Mouse (Mus musculus) liver, embryonic 14.5 days (tissue): ENCODE measurements around the gene Flt3. TPM values are rescaled to one million over a fixed set of nuclear protein-coding genes. Genes with fewer than 3 reads are reported as not detected.

ENCODE experiments used
- ATAC-seq: fragments of 200-750 bp; cut with Nextera tagmentation; 2 replicates; pipeline ENCODE4 v1.8.0; 2017; ENCODE audit warnings: moderate number of reproducible peaks, mild to moderate bottlenecking, moderate library complexity; ENCODE audit not compliant: insufficient read depth
- DNase-seq, 3 experiments: peaks; one replicate each; pipeline ENCODE4 v3.0.0-alpha.2; 2012 to 2013; ENCODE audit warnings: low read depth in 3 of 3, low spot score in 3 of 3
- H3K27ac ChIP-seq: fragments of 300-500 bp; sonication (generic); 2 replicates; pipeline ENCODE4 v1.5.1; 2014; ENCODE audit warnings: moderate library complexity, mild to moderate bottlenecking, control low read depth, inconsistent platforms
- H3K27me3 ChIP-seq: fragments of 300-500 bp; sonication (generic); 2 replicates; pipeline ENCODE4 v1.6.1; 2014; ENCODE audit warnings: mild to moderate bottlenecking, low read length, moderate library complexity; ENCODE audit not compliant: control insufficient read depth, insufficient read depth
- H3K36me3 ChIP-seq: fragments of 300-500 bp; sonication (generic); replicated peaks from 2 replicates; pipeline ENCODE4 v1.6.1; 2014; ENCODE audit warnings: low read depth; ENCODE audit not compliant: control insufficient read depth, insufficient read depth
- H3K4me1 ChIP-seq, 2 experiments: fragments of 200-500 bp in 1 of 2; fragments of 300-500 bp in 1 of 2; sonication (generic) in 1 of 2; replicated peaks; 2 replicates each; pipeline ENCODE4 v1.6.1; 2012 to 2014; ENCODE audit warnings: antibody characterized with exemption in 1 of 2, inconsistent platforms in 1 of 2, low read length in 1 of 2; ENCODE audit not compliant: control insufficient read depth in 2 of 2, insufficient read depth in 2 of 2
- H3K4me2 ChIP-seq: fragments of 300-500 bp; sonication (generic); 2 replicates; pipeline ENCODE4 v1.6.1; 2014; ENCODE audit warnings: low read depth, mild to moderate bottlenecking, control low read depth, moderate library complexity
- H3K4me3 ChIP-seq, 2 experiments: fragments of 200-500 bp in 1 of 2; fragments of 300-500 bp in 1 of 2; sonication (generic) in 1 of 2; 2 replicates each; pipeline ENCODE4 v1.5.1; 2012 to 2014; ENCODE audit warnings: low read depth in 2 of 2, low read length in 2 of 2, mild to moderate bottlenecking in 2 of 2, control low read depth in 1 of 2, inconsistent platforms in 1 of 2, moderate library complexity in 1 of 2; ENCODE audit not compliant: insufficient read depth in 1 of 2
- H3K9ac ChIP-seq: fragments of 300-500 bp; sonication (generic); replicated peaks from 2 replicates; pipeline ENCODE4 v1.6.1; 2014; ENCODE audit warnings: mild to moderate bottlenecking, control low read depth, moderate library complexity
- H3K9me3 ChIP-seq: fragments of 300-500 bp; sonication (generic); 2 replicates; pipeline ENCODE4 v1.6.1; 2016; ENCODE audit warnings: low read length, mixed read lengths; ENCODE audit not compliant: control insufficient read depth
- CTCF ChIP-seq: IDR thresholded peaks from 2 replicates; pipeline ENCODE4 v1.5.1; 2016; ENCODE audit warnings: antibody characterized with exemption, low read depth, control low read depth
- EP300 ChIP-seq: IDR thresholded peaks from 2 replicates; pipeline ENCODE4 v1.6.1; 2016; ENCODE audit warnings: antibody characterized with exemption, low read depth
- WGBS: fragments of 180-500 bp; shearing (Covaris S2); extraction: QIAGEN DNeasy Blood & Tissue Kit; methylation state at CpG from one replicate; pipeline ENCODE4 v1.1.7; 2014; ENCODE audit not compliant: insufficient replicate concordance; 5-methylcytosine and 5-hydroxymethylcytosine counted together
- polyA plus RNA-seq, 2 experiments: library from polyadenylated mRNA; depleted of rRNA in 1 of 2; stranded (reverse) in 1 of 2; unstranded in 1 of 2; fragments of >200 nt; fragmentation: Nextera tagmentation in 1 of 2; extraction: Ambion mirVana in 1 of 2; gene quantifications; 2 replicates each; pipeline versions ENCODE4 v1.2.1 to v1.2.3; 2012 to 2014

Flt3 gene
- polyA plus RNA-seq, 2 experiments: 0.88 to 1.2 TPM

GRCm38 (mm10) chr5:147300917-147301780 lies 99.1 kb downstream of the Flt3 start:
- ATAC-seq (no peak), DNase-seq (no peak)
- 4% methylated on average over 21 of the region's 21 CpGs for WGBS
- no peaks in the 10 kb centered on the region for H3K9me3 ChIP-seq
- H3K27ac ChIP-seq: no peak overlapping the region
- H3K27me3 ChIP-seq: peaks cover 81% of the 10 kb centered on the region
- no peaks in the 10 kb centered on the region for H3K36me3 ChIP-seq
- H3K4me1 ChIP-seq: 0 out of 4 replicates have a peak, but pooled peaks cover 0 to 2% of the 10 kb centered on the region in 2 experiments
- TF ChIP-seq EP300 (no peak), CTCF (no peak)
- no peak overlapping the region for H3K4me3 ChIP-seq
- H3K4me2 ChIP-seq: no peak overlapping the region; the same call in 1 of the 2 replicates
- no peak overlapping the region for H3K9ac ChIP-seq

- Histone ChIP-seq H3K4me1 (0 out of 4 replicates have a peak, but pooled peaks cover 0 to 2% of the 10 kb centered on the region in 2 experiments), H3K36me3 (no peaks in the 10 kb centered on the region), H3K9ac (no peak overlapping the region), H3K4me3 (no peak overlapping the region), H3K9me3 (no peaks in the 10 kb centered on the region), H3K27ac (no peak overlapping the region), H3K27me3 (peaks cover 74% of the 10 kb centered on the region), H3K4me2 (peak overlapping the region; percentile 41)
- TF ChIP-seq CTCF: no peak
- no peak for TF ChIP-seq EP300
- 4% methylated on average over 4 of the region's 4 CpGs for WGBS
- peak; percentile 15; the same call in 1 of the 2 replicates for ATAC-seq
- no peak for DNase-seq
These were observed 100.3 kb downstream of the Flt3 start for GRCm38 (mm10) chr5:147300001-147300363.

GRCm38 (mm10) chr5:147299255-147300000 lies 100.9 kb downstream of the Flt3 start:
- WGBS: 1% methylated on average over 40 of the region's 41 CpGs

GRCm38 (mm10) chr5:147297249-147297648 lies 103.0 kb downstream of the Flt3 start:
- H3K9ac ChIP-seq: no peak overlapping the region
- no peaks in the 10 kb centered on the region for H3K36me3 ChIP-seq
- TF ChIP-seq EP300 (no peak), CTCF (no peak)
- WGBS: 41% methylated on average over 5 of the region's 5 CpGs
- no peak overlapping the region for H3K27ac ChIP-seq
- no peak overlapping the region for H3K4me3 ChIP-seq
- H3K9me3 ChIP-seq: no peaks in the 10 kb centered on the region
- DNase-seq (no peak), ATAC-seq (no peak)
- H3K4me1 ChIP-seq: peaks cover 0 to 3% of the 10 kb centered on the region in 2 experiments; a peak in 1 of 4 replicates
- peaks cover 49% of the 10 kb centered on the region for H3K27me3 ChIP-seq
- no peak overlapping the region for H3K4me2 ChIP-seq

More at GRCm38 (mm10) chr5:147299255-147300000, 100.9 kb downstream of the Flt3 start:
- peak; percentile 75 for TF ChIP-seq CTCF
- no peak for TF ChIP-seq EP300
- Histone ChIP-seq H3K36me3 (no peaks in the 10 kb centered on the region), H3K4me2 (peak overlapping the region; percentile 41), H3K9me3 (no peaks in the 10 kb centered on the region), H3K4me1 (0 out of 4 replicates have a peak, but pooled peaks cover 0 to 2% of the 10 kb centered on the region in 2 experiments), H3K27me3 (peaks cover 68% of the 10 kb centered on the region), H3K9ac (no peak overlapping the region), H3K27ac (no peak overlapping the region; the same call in 1 of the 2 replicates), H3K4me3 (peak overlapping the region; percentile 14 to 15; a peak in 2 of 4 replicates)
- DNase-seq: peak in 1 of 3 experiments; percentile 20
- ATAC-seq: peak; percentile 80

GRCm38 (mm10) chr5:147294121-147294520 lies 106.2 kb downstream of the Flt3 start:
- Histone ChIP-seq H3K4me2 (no peak overlapping the region), H3K27me3 (peaks cover 18% of the 10 kb centered on the region), H3K9me3 (no peaks in the 10 kb centered on the region), H3K36me3 (no peaks in the 10 kb centered on the region), H3K27ac (no peak overlapping the region), H3K4me1 (peaks cover 0 to 7% of the 10 kb centered on the region in 2 experiments; a peak in 1 of 4 replicates), H3K9ac (no peak overlapping the region), H3K4me3 (no peak overlapping the region)
- WGBS: 13% methylated on average over 20 of the region's 20 CpGs
- ATAC-seq (no peak), DNase-seq (peak in 1 of 3 experiments; percentile 4)
- TF ChIP-seq EP300: no peak
- TF ChIP-seq CTCF: peak; percentile 69
